Mouse (Mus musculus) heart, adult 2 months (tissue): Measurements from ENCODE around the gene Hist1h2af.
"Not testable (repeated sequence)": the region's sequence is repeated elsewhere in the genome, so short reads cannot be mapped to it uniquely, and the experiment has no call there.

ENCODE experiments used
- CTCF ChIP-seq: fragments of 200-600 bp; IDR thresholded peaks from 2 replicates; pipeline ENCODE4 v1.8.1; 2022; ENCODE audit warnings: antibody characterized with exemption, mild to moderate bottlenecking, moderate library complexity
- EP300 ChIP-seq: fragments of 200-500 bp; IDR thresholded peaks from 2 replicates; pipeline ENCODE4 v1.6.1; 2011; ENCODE audit warnings: low read depth, low read length, control low read depth; ENCODE audit not compliant: insufficient read depth

DNA sequence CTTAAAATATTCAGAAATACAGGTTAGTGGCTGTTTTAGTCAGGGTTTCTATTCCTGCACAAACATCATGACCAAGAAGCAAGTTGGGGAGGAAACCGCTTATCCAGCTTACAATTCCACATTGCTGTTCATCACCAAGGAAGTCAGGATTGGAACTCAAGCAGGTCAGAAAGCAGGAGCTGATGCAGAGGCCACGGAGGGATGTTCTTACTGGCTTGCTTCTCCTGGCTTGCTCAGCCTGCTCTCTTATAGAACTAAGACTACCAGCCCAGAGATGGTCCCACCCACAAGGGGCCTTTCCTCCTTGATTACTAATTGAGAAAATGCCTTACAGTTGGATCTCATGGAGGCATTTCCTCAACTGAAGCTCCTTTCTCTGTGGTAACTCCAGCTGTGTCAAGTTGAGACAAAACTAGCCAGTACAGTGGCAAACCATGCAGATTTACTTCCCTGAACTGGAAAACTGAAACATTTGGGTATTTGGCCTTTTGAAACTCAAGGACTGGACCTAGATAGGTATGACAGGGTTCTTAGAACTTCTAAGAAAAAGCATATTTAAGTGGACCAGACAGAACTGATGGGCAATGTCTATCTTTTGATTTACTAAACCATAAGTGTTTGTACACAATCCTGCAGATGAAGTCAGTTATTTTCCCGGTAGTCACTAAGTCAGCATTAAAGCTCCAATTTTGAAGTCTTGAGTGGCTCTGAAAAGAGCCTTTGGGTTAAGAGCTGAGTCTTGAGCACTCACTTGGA lies 8.7 kb downstream of the Hist1h2af start:
- TF ChIP-seq EP300, CTCF: not testable (repeated sequence)
